Mouse (Mus musculus) heart, adult 11 months (tissue): ENCODE data around the gene Il12b.
A peak's percentile ranks its signal among the peaks of the same experiment; 100 is the strongest.

Experiments
- DNase-seq: peaks from one replicate; pipeline ENCODE4 v3.0.0; 2022

Il12b gene

DNA sequence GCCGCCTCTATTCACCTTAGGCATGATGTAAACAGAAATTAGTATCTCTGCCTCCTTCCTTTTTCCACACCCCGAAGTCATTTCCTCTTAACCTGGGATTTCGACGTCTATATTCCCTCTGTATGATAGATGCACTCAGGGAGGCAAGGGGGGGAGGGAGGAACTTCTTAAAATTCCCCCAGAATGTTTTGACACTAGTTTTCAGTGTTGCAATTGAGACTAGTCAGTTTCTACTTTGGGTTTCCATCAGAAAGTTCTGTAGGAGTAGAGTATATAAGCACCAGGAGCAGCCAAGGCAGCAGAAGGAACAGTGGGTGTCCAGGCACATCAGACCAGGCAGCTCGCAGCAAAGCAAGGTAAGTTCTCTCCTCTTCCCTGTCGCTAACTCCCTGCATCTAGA lies at the start of gene Il12b:
Il12b (plus strand) TSS at position 301 of the 400 bp plus-strand sequence.
- peak; percentile 54 for DNase-seq

DNA sequence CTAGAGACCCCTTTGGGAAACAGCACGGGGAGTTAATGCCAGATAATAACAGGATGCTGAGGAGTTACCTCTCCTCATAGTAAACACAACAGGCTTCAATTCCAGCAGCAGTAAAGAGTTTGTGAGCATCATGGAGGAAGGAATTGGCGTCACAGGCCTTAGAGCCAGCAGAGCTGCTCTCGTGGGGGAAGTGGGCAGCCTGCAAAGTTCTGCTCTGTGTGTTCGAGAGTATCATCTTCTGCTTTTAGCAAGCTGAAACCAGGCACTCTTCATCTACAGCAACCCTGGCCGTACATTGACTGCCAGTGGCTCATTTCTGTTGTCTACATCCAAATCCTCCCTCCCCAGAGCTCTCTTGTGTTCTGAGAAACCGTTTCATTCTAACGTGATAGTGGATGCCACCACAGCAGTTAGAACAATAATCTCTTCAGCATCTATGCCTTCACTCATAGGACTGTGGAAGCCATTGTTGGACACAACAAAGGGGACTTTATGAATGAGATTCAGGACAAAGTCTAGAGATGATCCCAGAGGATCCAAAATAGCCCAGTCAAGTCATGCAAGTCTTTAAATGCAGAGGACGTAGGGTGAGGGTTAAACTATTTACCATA lies 44.9 kb upstream of the Il12b start:
- peak; percentile 60 for DNase-seq

DNA sequence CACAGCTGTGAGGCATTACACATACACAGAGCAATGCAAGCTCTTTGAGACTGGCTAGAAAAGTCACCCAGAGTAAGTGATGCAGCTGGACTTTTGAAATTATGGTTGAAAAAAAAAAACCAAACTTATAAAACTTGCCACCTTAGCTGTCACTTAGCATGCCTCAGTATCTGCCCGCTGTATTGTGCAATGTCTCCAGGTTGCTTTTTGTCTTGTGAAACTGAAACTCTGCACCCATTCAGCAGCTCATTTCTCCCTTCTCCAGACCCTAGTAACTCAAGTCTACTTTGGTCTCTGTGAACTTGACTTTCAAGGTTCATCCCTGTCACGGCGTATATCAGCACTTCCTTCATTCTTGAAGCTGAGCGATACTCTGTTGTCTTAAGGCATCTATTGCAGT lies 43.7 kb upstream of the Il12b start:
- no peak for DNase-seq

DNA sequence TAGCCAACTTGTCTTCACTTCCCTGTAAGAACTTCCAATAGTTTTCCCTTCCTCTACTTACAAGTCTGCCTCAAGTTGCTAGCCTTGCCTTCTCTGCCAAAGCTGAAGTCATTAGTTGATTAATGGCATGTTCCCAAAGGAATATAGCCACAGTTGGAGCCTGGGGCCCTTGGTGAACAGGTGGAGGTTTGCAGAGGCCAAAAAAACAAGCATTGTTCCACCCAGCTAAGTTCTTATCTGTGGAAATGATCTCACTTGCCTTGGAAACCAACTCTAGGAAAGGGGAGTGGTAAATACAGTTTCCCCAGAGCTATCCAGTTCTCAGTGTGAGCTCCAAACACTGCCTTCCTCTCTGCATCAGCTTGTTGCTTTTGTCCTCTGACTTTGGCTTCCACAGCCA lies 35.3 kb upstream of the Il12b start:
- peak; percentile 96 for DNase-seq

DNA sequence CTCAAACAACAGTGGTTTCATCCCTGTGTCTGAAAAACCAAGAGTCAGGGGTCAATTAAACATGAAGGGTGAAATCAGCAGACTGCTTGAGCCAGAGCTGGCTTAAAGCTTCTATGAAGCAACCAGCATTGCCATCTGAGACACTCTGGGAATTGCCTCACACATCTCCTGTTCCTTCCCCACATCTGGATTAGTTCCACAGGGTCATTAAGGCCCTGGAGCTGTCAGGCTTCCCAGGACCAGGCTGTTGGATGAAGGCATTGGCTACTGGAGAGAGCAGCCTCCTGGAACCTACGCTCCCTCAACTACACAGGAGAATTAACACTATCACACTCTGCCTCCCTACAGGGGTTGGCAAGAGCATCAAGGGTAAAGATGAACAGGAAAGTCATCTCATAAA lies 32.2 kb upstream of the Il12b start:
- DNase-seq, result peak; percentile 96

DNA sequence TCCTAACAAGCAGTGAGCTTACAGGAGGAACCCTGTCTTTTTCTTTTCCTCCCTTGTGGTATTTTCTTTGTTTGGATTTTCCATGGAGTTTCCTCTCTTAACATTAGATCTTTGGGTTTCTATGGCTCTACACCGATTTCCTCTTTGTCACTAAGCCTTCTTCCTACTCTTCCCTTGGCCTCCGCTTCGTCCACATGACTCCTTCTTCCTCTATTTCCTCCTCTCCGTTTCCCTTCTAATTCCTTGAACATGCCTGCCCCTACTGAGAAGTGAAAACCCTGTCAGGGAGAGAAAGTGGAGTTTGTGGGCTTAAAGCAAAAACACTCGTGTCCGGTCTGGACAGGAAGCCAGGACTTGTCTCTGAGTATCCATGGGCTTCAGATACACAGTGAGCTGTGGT lies 27.0 kb upstream of the Il12b start:
- peak; percentile 81 for DNase-seq

DNA sequence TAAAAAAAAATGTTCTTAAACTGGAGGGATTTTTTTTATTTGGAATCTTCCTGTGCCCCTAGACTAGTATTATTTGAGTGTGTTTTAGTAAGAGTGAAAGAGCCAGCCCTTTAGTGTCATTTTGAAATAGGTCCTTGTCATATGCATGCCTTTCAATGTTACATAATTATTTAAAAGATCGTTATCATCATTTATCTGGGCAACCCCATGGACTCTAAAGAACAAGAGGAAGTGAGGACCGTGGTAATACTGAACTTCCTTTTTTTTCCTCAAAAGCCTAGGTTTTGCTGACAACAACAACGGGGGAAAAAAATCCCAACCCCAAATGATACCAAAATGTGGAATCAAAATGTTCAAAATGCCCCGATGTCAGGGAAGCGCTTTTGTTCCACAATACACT lies 22.0 kb upstream of the Il12b start:
- DNase-seq, result no peak

DNA sequence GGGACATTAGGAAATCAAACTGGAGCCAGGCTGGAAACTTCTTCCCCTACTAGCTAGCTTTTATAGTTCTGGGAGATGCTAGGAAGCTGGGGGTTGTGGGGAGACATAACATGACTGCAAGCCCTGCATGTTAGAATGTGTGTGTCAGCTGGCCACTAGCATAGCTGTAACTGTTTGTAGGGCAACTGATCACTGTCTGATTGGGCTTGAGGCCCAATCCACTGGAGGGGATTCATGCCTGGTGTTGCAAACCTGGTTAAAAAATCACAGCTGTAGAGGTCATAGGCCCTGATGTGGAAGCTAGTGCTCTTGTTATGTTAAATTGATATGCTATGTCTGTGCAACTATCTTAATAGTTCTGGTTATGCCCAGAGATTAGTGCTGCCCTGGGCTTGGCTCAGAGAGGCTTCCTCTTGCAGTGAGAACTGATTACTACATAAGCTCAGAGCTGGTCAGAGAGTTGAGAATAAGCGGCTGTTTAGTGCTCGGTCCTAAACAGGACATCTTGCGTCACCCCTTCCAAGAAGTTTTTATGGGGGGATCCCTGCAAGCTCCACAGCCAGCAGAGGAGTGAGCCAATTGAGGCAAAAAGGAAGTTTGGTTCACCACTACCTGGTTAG lies 19.3 kb upstream of the Il12b start:
- peak; percentile 78 for DNase-seq

DNA sequence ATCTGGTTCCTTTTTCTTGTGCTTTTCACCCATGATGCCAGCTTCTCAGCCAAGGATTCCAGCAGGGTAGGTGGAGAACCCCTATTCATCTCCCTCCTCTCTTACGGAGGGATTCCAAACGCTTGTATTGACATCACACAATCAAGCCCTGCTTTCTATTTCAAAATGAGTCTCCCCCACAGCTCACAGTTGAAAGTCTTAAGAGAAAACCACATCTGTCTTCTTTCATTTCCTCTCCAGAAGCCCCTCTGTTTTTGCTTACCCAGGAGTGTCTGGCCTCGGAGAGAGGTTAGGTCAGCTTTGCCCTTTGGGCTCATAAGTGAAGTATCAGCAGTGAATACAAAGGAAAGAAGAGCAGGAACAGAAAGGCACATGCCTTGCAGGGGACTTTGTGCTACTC lies 17.7 kb upstream of the Il12b start:
- peak; percentile 71 for DNase-seq

DNA sequence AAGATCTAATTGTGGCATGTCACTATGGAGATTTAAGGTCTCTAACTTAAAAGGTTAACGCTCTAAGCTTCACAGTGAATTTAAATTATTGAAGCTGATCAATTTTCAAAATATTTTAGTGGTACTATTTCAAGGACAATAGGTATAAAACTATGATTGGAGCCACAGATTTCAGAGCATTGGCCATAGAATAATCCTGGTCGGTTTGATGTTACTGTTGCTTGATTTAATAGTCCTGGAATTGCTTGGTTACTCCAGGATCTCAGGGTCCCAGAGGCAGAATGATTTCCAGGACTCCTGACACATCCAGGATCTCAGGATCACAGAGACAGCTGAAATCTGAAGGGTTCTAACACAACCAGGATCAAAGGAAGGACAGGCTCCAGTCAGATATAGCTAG lies 12.8 kb upstream of the Il12b start:
- no peak for DNase-seq

DNA sequence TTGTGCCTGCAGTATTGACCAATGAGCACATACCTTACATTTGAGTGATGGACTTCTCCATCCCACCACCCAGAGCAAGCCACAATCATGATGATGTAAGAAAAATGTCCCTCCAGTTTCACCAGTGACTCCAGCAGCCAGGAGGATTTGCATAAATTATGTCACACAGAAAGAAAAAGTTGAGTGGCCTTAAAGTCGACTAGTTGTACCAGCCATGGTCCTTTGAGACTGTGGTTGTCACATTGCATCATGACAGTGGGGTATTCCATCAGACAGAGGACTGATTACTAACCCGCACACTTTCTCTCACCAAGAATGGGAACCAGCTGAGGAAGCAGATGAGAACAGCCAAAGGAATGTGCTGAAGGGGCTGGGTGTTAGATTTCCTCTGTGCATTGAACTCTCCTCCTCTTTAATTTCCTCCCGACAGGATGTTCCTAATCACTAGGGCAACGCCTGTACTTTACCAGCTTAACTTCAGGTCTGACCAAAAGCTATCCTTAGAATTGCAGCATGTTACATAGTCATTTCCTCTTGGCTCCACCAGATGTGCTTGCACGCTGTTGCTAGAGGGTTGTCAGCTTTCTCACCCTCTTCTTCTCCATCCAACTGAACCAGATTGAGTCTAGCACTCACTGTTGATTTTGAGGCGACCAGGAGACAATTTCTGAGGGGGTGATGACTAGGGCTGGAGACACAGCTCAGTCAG lies 9.7 kb upstream of the Il12b start:
- peak; percentile 86 for DNase-seq

DNA sequence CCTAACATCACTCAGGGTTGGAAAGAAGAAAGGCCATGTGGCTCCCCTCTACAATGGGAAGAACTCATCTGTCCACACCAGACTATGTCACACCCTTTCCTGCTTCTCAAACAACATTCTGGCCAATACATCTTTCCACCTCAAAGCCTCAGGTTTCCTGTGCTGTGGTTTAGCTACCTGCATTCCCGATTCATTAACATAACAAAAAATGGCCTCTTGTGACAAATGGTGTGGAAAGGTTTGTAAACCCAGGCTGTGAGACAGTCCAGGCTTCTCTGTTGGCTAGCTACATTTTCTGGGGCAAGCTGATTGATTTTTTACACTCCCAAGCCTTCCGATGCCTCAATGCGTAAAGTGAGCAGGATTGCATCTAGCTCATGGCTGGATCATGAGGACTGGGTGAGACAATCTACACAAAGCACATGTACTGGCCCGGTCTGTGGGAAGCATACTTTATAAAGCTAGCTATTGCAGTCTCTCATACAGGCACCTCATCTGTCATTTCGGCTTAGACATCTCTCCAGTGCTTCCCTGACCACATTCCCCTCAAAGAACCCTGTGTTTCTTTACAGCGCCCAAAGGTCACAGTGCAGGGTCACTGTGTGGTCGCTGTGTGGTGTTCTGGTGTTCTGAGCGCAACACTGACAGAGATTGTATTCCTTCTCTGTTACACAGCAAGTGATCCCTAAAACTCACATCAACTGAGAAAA lies 6.6 kb upstream of the Il12b start:
- peak; percentile 49 for DNase-seq

DNA sequence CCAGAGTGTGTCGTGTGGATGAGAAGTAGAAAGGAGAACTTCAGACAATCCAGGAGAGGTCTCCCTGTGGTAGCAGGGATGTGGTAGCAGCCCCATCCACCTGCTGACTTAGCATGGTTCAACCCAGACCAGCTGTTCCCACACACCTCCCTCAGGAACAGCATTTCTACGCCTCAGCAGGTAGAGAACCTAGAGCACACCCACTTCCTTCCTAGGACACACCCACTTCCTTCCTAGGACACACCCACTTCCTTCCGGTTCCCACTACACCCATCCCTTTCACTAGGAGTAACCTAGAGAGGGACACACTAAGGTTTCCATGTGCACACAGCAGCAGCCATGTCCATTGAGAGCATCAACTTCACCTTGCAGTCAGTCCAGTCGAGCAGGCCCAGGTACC lies 4.5 kb upstream of the Il12b start:
- peak; percentile 62 for DNase-seq

DNA sequence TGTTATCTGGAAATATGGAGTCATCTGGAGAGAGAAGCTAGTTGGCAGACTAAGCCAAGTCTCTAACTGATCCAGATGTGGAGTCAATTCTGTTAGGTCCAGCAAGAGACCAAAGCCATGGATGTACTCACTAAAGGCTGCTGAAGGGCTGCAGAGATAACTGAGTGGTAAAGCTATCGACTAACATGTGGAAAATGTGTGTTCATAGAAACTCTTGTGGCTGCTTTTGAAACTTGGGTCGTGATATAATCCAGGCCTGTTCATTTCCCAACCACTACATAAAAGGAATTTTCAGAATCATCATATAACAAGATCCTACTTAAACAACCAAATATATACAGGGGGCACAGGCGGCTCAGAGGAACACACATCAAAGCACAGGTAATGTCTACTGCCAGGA lies 2.3 kb upstream of the Il12b start:
- DNase-seq, result peak; percentile 42

DNA sequence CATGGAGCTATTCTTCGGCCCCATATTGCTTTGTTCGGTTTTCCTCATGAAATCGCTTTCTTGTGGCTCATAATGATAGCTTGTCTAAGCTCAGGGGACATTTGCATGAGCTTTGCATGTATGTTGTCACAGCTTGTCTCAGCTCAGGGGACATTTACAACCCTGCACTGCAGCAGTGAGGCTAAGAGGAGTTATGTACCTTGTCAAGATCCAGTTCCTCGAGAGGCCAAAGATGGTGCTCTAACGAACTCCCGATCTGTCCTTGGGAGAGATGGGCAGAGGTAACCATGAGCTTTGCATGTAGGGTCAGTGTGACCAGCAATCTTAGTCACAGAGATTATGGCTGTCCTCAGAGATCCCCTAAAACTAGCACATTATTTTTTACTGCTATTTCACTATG lies 1.5 kb upstream of the Il12b start:
- peak; percentile 39 for DNase-seq

DNA sequence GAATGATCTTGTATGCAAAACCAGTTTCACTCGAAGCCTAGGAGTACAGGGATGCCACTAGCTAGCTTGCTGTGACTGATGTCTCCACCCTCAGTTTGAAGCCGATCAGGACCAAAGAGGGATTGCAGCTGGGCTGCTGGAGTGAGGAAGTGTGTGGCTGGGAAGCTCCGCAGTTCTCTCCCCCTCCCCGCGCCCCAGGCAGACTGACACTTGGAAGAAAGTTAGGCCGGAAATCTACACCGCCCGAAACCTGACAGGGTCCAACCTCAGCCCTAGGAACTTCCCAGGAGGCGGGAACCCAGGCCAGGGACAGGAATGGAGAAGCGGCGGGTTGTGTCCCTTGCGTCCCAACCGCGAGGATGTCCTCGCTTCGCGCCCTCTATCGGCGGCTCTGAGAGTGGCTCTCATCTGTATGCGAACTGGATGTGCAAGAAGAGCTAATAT lies 1.1 kb upstream of the Il12b start:
- DNase-seq, result peak; percentile 97

DNA sequence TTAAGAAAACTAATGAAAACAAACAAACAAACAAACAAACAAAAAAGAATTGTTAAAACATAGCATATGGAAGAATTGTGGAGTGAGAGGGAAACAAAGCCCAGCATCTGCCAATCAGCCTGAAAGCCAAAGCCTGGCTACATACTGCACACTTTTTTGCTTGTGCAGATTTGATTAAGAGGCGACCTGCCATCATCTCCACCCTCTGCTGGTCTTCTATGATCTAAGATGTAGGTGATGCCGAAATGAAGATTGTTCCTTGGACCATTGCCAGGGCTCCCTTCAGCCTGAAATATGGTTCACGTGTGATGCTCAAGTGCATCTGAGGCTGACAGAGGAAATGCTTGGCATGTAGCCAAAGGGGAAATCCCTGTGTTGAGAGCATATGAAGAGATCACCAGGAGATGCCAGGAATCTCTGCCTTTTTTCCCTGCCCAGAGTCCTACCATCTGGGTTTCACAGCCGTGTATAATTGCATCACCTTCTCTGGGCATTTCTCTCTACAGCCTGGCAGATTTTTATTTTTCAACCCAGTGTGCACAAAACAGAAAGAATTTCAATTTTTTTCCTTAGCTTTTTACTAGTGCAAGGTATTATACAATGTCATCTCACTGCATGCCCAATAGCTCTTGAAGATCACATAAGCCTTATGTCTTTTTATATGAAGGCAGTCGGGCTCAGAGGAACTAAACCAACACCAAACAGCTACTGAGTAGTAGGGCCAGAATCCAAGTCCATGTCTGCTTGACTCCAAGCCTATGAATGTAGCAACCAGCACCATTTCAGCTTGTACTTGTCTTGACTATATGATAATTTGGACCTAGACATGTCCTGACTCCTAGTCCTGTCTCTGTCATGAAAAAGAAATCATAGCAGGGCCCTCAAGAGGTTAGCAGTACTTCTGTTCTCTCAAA lies 2.0 kb downstream of the Il12b start:
- DNase-seq, result peak; percentile 87

DNA sequence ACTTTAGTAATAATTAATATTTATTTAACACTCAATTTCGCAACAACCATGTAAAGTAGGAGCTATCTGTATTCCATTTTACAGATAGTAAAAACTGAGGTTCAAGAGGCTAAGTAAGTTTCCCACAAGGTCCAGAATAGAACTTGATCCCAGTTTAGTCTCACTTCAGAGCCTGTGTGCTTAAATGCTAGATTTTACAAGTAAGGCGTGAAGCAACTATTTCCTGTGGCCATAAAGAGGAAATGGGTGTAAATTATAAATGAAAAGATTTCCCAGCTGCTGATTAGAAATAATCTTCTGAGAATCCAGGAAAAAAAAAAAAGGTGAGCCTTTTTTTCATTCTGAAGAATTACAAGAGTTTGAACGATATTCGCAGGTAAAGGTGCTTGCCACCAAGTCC lies 5.2 kb downstream of the Il12b start:
- DNase-seq, result no peak

DNA sequence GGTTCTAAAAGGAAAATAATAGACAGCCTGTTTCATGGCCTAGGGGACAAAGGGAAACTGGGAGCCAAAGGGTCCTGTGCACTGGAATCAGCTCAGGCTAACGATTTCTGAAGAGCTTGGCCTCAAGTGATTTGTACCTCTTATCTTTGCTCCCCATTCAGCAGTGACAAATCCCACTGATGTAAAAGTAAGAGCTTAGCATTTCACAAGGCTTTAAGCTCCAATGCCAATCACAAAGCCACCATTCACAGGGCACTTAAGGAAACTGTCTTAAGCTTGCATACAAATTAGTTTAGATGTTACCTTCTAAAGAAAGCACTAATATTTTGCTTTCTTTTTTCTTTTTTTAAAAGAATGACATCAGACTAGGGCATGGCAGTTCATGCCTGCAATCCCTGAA lies 6.1 kb downstream of the Il12b start:
- DNase-seq, result no peak

DNA sequence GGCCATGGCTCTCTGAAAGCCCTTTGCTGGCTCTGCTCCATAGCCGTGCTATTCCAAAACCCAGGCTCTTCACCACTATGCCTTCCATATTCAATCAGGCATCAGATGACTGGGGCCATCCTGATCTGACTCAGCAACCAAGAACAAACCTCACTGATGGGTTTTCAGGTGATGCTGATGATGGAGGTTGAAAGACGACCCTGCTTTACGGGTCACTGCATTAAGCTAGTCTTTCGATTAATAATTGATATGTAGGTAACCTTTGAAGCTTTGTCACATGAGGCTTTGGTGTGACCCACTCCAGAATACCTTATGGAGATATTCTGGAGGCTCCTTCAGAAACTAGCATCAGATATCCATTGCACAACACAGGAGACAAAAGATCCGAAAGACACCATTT lies 6.6 kb downstream of the Il12b start:
- DNase-seq, result peak; percentile 31

DNA sequence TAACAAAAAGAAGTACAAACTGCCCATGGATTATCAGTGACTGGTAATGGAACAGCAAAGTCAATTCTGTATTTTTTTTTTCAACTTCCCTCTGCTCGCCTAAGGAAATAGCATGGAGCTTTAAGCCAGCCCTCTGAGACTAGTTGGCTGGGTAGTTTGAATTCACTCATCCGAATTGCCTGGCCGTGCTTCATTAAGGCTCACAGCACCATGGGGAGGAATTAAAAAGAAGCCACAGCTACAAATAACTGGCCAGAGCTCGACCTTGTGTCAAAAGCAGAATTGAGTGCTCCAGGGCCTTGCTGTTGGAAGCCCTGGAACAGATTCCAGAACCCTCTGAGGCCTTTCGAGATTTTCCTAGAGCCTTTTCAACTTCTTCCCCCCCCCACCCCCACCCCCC lies 8.8 kb downstream of the Il12b start:
- DNase-seq, result peak; percentile 76

DNA sequence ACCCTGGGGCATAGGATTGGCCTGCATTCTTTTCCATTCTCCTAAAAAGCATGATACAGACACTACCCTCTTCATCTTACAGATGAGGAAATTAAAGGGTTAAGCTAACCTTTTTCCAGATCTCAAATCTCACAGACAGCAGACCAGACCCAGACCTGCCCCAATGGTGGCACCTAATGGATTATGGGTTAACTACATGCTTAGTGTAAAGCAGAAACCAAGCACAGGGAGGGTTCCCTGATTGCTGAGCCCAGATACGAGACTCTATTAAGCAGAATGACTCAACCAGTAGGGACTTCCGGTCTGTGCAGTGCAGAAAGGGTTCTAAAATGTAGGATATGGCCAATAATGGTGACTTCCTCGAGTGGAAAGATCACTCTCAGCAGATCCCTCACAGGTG lies 10.6 kb downstream of the Il12b start:
- peak; percentile 46 for DNase-seq

DNA sequence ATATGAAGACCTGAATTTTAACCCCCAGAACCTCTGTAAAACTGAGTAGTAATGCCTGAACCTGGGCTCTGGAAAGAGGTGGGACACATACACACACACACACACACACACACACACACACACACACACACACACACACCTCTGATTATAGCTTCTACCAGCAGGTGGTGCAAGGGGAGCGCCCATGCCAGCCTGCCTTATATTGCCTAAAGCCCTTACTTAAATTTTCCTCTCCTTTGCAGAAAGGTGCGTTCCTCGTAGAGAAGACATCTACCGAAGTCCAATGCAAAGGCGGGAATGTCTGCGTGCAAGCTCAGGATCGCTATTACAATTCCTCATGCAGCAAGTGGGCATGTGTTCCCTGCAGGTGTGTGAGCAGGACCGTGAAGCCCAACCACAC lies 12.4 kb downstream of the Il12b start:
- DNase-seq, result no peak
